Mouse (Mus musculus) intestine, postnatal 0 days (tissue): ENCODE measurements around the gene Thnsl1. TPM values are rescaled to one million over a fixed set of nuclear protein-coding genes. Genes with fewer than 3 reads are reported as not detected.

Experiments
- ATAC-seq: fragments of 200-750 bp; cut with Nextera tagmentation; 2 replicates; pipeline ENCODE4 v1.8.0; 2017; ENCODE audit warnings: mild to moderate bottlenecking, moderate TSS enrichment, moderate library complexity
- H3K27ac ChIP-seq: fragments of 300-500 bp; sonication (generic); 2 replicates; pipeline ENCODE4 v1.5.1; 2014; ENCODE audit warnings: mild to moderate bottlenecking, low read depth, low read length, moderate library complexity
- H3K27me3 ChIP-seq: fragments of 300-500 bp; sonication (generic); replicated peaks from 2 replicates; pipeline ENCODE4 v1.6.1; 2014; ENCODE audit warnings: low read length, mixed read lengths; ENCODE audit not compliant: control insufficient read depth, insufficient read depth
- H3K36me3 ChIP-seq: fragments of 300-500 bp; sonication (generic); 2 replicates; pipeline ENCODE4 v1.6.1; 2014; ENCODE audit warnings: mild to moderate bottlenecking, moderate library complexity; ENCODE audit not compliant: control insufficient read depth, insufficient read depth
- H3K4me1 ChIP-seq: fragments of 300-500 bp; sonication (generic); replicated peaks from 2 replicates; pipeline ENCODE4 v1.6.1; 2014; ENCODE audit warnings: antibody characterized with exemption, low read length, mixed read lengths; ENCODE audit not compliant: control insufficient read depth, insufficient read depth
- H3K4me2 ChIP-seq: fragments of 300-500 bp; sonication (generic); replicated peaks from 2 replicates; pipeline ENCODE4 v1.6.1; 2014; ENCODE audit warnings: low read depth, mild to moderate bottlenecking, moderate library complexity
- H3K4me3 ChIP-seq: fragments of 300-500 bp; sonication (generic); 2 replicates; pipeline ENCODE4 v1.5.1; 2014; ENCODE audit warnings: low read depth, low read length
- H3K9ac ChIP-seq: fragments of 300-500 bp; sonication (generic); 2 replicates; pipeline ENCODE4 v1.6.1; 2014; ENCODE audit warnings: mild to moderate bottlenecking, low read depth, low read length
- H3K9me3 ChIP-seq: fragments of 300-500 bp; sonication (generic); 2 replicates; pipeline ENCODE4 v1.6.1; 2016; ENCODE audit warnings: mixed run types; ENCODE audit not compliant: control insufficient read depth
- CTCF ChIP-seq: sonication (generic); IDR thresholded peaks from 2 replicates; pipeline ENCODE4 v1.5.1; 2016; ENCODE audit warnings: low read depth, mild to moderate bottlenecking, control low read depth, antibody characterized with exemption, moderate library complexity
- WGBS: fragments of 180-500 bp; shearing (Covaris S2); extraction: QIAGEN DNeasy Blood & Tissue Kit; methylation state at CpG from one replicate; pipeline ENCODE4 v1.1.7; 2014; 5-methylcytosine and 5-hydroxymethylcytosine counted together
- polyA plus RNA-seq: library from polyadenylated mRNA; unstranded; fragments of >200 nt; fragmentation: Nextera tagmentation; extraction: Ambion mirVana; gene quantifications from 2 replicates; pipeline ENCODE4 v1.2.1, GENCODE M21; 2015

Gene Thnsl1
- polyA plus RNA-seq, 1 experiment from 2014 or later = 3.9 TPM

GRCm38 (mm10) chr2:21187576-21187975 lies 17.9 kb upstream of the Thnsl1 start:
- 52% methylated on average over 7 of the region's 7 CpGs for WGBS
- Histone ChIP-seq H3K9me3 (no peaks in the 10 kb centered on the region), H3K4me2 (no peak overlapping the region), H3K27ac (no peak overlapping the region), H3K4me3 (no peak overlapping the region), H3K4me1 (no peaks in the 10 kb centered on the region), H3K36me3 (no peaks in the 10 kb centered on the region), H3K27me3 (no peaks in the 10 kb centered on the region), H3K9ac (no peak overlapping the region)
- ATAC-seq = no peak
- peak; percentile 92 for TF ChIP-seq CTCF

- WGBS = 74% methylated on average over 4 of the region's 4 CpGs
These were observed 16.9 kb upstream of the Thnsl1 start for GRCm38 (mm10) chr2:21188610-21189009.

GRCm38 (mm10) chr2:21191232-21191631 lies 14.3 kb upstream of the Thnsl1 start:
- no peak for ATAC-seq
- Histone ChIP-seq H3K4me3 (no peak overlapping the region), H3K9ac (no peak overlapping the region), H3K36me3 (no peaks in the 10 kb centered on the region), H3K4me1 (no peaks in the 10 kb centered on the region), H3K9me3 (no peaks in the 10 kb centered on the region), H3K4me2 (no peak overlapping the region), H3K27me3 (no peaks in the 10 kb centered on the region), H3K27ac (no peak overlapping the region)
- 70% methylated on average over 1 of the region's 1 CpGs for WGBS
- no peak for TF ChIP-seq CTCF

More at GRCm38 (mm10) chr2:21188610-21189009, 16.9 kb upstream of the Thnsl1 start:
- no peaks in the 10 kb centered on the region for H3K4me1 ChIP-seq
- H3K4me3 ChIP-seq = no peak overlapping the region
- no peak overlapping the region for H3K9ac ChIP-seq
- no peak for ATAC-seq
- no peaks in the 10 kb centered on the region for H3K27me3 ChIP-seq
- no peak overlapping the region for H3K27ac ChIP-seq
- peak; percentile 25; the same call in 1 of the 2 replicates for TF ChIP-seq CTCF
- H3K4me2 ChIP-seq = no peak overlapping the region
- H3K9me3 ChIP-seq = no peaks in the 10 kb centered on the region
- no peaks in the 10 kb centered on the region for H3K36me3 ChIP-seq

GRCm38 (mm10) chr2:21195233-21195632 lies 10.3 kb upstream of the Thnsl1 start:
- no peak for TF ChIP-seq CTCF
- Histone ChIP-seq H3K9me3 (no peaks in the 10 kb centered on the region), H3K4me2 (no peak overlapping the region), H3K36me3 (no peaks in the 10 kb centered on the region), H3K27ac (no peak overlapping the region), H3K4me1 (no peaks in the 10 kb centered on the region), H3K9ac (no peak overlapping the region), H3K27me3 (no peaks in the 10 kb centered on the region), H3K4me3 (no peak overlapping the region)
- no peak for ATAC-seq
- WGBS = 87% methylated on average over 5 of the region's 5 CpGs

GRCm38 (mm10) chr2:21199051-21199450 lies 6.5 kb upstream of the Thnsl1 start:
- Histone ChIP-seq H3K27ac (no peak overlapping the region), H3K9ac (no peak overlapping the region), H3K9me3 (no peaks in the 10 kb centered on the region), H3K4me1 (no peaks in the 10 kb centered on the region), H3K4me3 (no peak overlapping the region), H3K36me3 (no peaks in the 10 kb centered on the region), H3K4me2 (no peak overlapping the region), H3K27me3 (no peaks in the 10 kb centered on the region)
- WGBS = 53% methylated on average over 3 of the region's 3 CpGs
- TF ChIP-seq CTCF = no peak
- no peak for ATAC-seq

- no peak for ATAC-seq
- no peak overlapping the region for H3K4me2 ChIP-seq
- no peak for TF ChIP-seq CTCF
- no peaks in the 10 kb centered on the region for H3K27me3 ChIP-seq
- 80% methylated on average over 2 of the region's 2 CpGs for WGBS
- no peak overlapping the region for H3K4me3 ChIP-seq
- no peaks in the 10 kb centered on the region for H3K9me3 ChIP-seq
- no peaks in the 10 kb centered on the region for H3K36me3 ChIP-seq
- H3K27ac ChIP-seq = no peak overlapping the region
- no peak overlapping the region for H3K9ac ChIP-seq
- H3K4me1 ChIP-seq = no peaks in the 10 kb centered on the region
These were observed 2.8 kb upstream of the Thnsl1 start for GRCm38 (mm10) chr2:21202754-21203153.

GRCm38 (mm10) chr2:21205831-21206159 lies 271 bp downstream of the Thnsl1 start:
- Histone ChIP-seq H3K9ac (peak overlapping the region; percentile 28; the same call in 1 of the 2 replicates), H3K4me2 (peak overlapping the region; percentile 65), H3K4me1 (no peaks in the 10 kb centered on the region), H3K4me3 (peak overlapping the region; percentile 61), H3K27me3 (no peaks in the 10 kb centered on the region), H3K9me3 (no peaks in the 10 kb centered on the region), H3K27ac (no peak overlapping the region), H3K36me3 (no peaks in the 10 kb centered on the region)
- ATAC-seq = peak; percentile 76
- TF ChIP-seq CTCF = no peak
- under 1% methylated on average over 19 of the region's 19 CpGs for WGBS
